Mouse (Mus musculus): Measurements from ENCODE around the gene Lrrc73.

Gene Lrrc73

GRCm38 (mm10) chr17:46253452-46254084 is at the start of gene Lrrc73:
TSS of gene Lrrc73 (plus strand) at chr17:46253531.
- in situ Hi-C loops (cut with MboI, MseI), result no loop called here

GRCm38 (mm10) chr17:46206676-46207075 is 46.7 kb upstream of the Lrrc73 start:
- in situ Hi-C loops (cut with MboI, MseI), result no loop called here

- in situ Hi-C loops (cut with MboI, MseI), result no loop called here
Measured at GRCm38 (mm10) chr17:46210550-46210949, 42.8 kb upstream of the Lrrc73 start.

GRCm38 (mm10) chr17:46221601-46222000 is 31.7 kb upstream of the Lrrc73 start:
- in situ Hi-C loops (cut with MboI, MseI), result no loop called here

- in situ Hi-C loops (cut with MboI, MseI), result no loop called here
Measured at GRCm38 (mm10) chr17:46227576-46227975, 25.8 kb upstream of the Lrrc73 start.

- in situ Hi-C loops (cut with MboI, MseI), result no loop called here
Measured at GRCm38 (mm10) chr17:46236067-46236466, 17.3 kb upstream of the Lrrc73 start.

- in situ Hi-C loops (cut with MboI, MseI), result no loop called here
Measured at GRCm38 (mm10) chr17:46237079-46237478, 16.3 kb upstream of the Lrrc73 start.

GRCm38 (mm10) chr17:46237480-46237879 is 15.9 kb upstream of the Lrrc73 start:
- in situ Hi-C loops (cut with MboI, MseI), result no loop called here

GRCm38 (mm10) chr17:46239516-46240114 is 13.7 kb upstream of the Lrrc73 start:
- in situ Hi-C loops (cut with MboI, MseI), result no loop called here

GRCm38 (mm10) chr17:46241471-46241870 is 11.9 kb upstream of the Lrrc73 start:
- in situ Hi-C loops (cut with MboI, MseI), result no loop called here

GRCm38 (mm10) chr17:46242274-46242673 is 11.1 kb upstream of the Lrrc73 start:
- in situ Hi-C loops (cut with MboI, MseI), result no loop called here

GRCm38 (mm10) chr17:46242993-46243392 is 10.3 kb upstream of the Lrrc73 start:
- in situ Hi-C loops (cut with MboI, MseI), result no loop called here

GRCm38 (mm10) chr17:46243624-46244023 is 9.7 kb upstream of the Lrrc73 start:
- in situ Hi-C loops (cut with MboI, MseI), result no loop called here

- in situ Hi-C loops (cut with MboI, MseI), result no loop called here
Measured at GRCm38 (mm10) chr17:46244579-46244978, 8.8 kb upstream of the Lrrc73 start.

- in situ Hi-C loops (cut with MboI, MseI), result loop anchor here (5.0 kb wide), 1 partner anchor 45 kb away; the partner anchor contains the start of genes Polh and Xpo5
Measured at GRCm38 (mm10) chr17:46247512-46248188, 5.7 kb upstream of the Lrrc73 start, which contains the start of the genes Polr1c and Yipf3. TSS of gene Polr1c (minus strand) at chr17:46248054. TSS of gene Yipf3 (plus strand) at chr17:46248080.

GRCm38 (mm10) chr17:46248189-46248522 is 5.2 kb upstream of the Lrrc73 start:
- in situ Hi-C loops (cut with MboI, MseI), result loop anchor here (5.0 kb wide), 1 partner anchor 46 kb away; the partner anchor contains the start of genes Polh and Xpo5

- in situ Hi-C loops (cut with MboI, MseI), result no loop called here
Measured at GRCm38 (mm10) chr17:46251174-46251573, 2.2 kb upstream of the Lrrc73 start.

GRCm38 (mm10) chr17:46252571-46253451 is 520 bp upstream of the Lrrc73 start:
- in situ Hi-C loops (cut with MboI, MseI), result no loop called here

- in situ Hi-C loops (cut with MboI, MseI), result no loop called here
Measured at GRCm38 (mm10) chr17:46254106-46254505, 775 bp downstream of the Lrrc73 start.

- in situ Hi-C loops (cut with MboI, MseI), result no loop called here
Measured at GRCm38 (mm10) chr17:46255147-46255546, 1.8 kb downstream of the Lrrc73 start.

- in situ Hi-C loops (cut with MboI, MseI), result no loop called here
Measured at GRCm38 (mm10) chr17:46258279-46259053, 5.1 kb downstream of the Lrrc73 start.

Measured in regulatory T cell (primary cell).